Mouse (Mus musculus) C2C12 (cell line): ENCODE measurements around the gene Selenoh.

ENCODE experiments used
- CEBPB ChIP-seq: IDR thresholded peaks from one replicate; pipeline ENCODE4 v1.6.1; 2011; ENCODE audit warnings: low read depth, mild to moderate bottlenecking, control low read depth, moderate library complexity
- CTCF ChIP-seq: IDR thresholded peaks from one replicate; pipeline ENCODE4 v1.5.1; 2011; ENCODE audit not compliant: control insufficient read depth, insufficient read depth, insufficient read length
- MAX ChIP-seq: IDR thresholded peaks from one replicate; pipeline ENCODE4 v1.6.1; 2011; ENCODE audit warnings: mild to moderate bottlenecking, control low read depth
- MYOG ChIP-seq: IDR thresholded peaks from one replicate; pipeline ENCODE4 v1.6.1; 2011; ENCODE audit not compliant: control insufficient read depth, insufficient read length; ENCODE audit errors: extremely low read depth

DNA sequence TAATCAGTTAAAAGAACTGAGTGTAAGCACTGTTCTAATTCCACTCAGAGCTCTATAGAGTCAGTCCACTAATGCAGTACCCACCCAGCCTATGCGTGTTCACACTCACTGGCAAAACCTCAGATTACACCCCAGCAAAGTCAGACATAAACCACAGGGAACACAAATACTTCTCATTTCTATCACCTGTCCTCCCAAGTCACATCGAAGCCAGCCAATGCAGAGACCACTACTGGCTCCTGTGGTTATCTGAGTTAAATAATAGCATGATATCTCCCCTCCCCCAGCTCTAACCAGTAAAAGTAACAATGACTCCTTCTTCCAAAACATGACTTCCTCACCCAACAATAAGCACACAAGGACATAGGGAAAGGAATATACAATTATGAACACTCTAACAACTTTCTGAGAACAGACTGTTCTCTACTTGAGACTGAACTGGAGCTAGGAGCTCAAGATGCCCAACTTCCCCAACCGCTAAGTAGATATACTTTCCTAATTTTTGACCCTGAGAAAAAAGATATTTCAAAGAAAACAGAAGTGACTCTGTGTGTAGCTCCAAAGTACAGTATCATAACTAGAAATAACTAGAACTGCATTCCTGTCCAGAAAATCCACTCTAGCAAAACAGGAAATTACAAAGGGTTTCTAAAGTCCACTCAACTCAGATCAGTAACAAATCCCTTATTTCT lies 47.0 kb downstream of the Selenoh start:
- no peak for TF ChIP-seq CTCF
- TF ChIP-seq MAX = no peak
- TF ChIP-seq MYOG = no peak
- TF ChIP-seq CEBPB = no peak
